Mouse (Mus musculus): Measurements from ENCODE around the gene Ykt6.

DNA sequence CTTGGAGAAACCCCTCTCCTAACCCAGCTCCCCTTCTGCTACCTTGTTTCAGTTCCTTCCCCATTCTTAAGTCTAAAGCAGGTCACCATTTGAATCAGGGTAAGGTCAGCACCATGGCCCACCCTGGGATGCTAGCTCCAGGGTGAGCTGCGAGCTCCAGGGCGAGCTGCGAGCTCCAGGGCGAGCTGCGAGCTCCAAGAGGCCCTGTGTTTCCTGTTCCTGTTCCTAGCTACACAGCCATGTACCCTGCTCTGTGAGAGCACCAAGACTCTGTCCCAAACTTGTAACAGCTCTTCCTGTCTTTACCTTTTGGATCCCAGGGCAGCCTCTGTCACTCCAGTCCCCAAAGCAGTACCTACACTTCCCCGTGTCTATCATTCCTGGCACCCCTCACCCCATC is 18.6 kb downstream of the Ykt6 start:
- TF ChIP-seq POLR2A (IDR thresholded peaks at IDR 0.05; ENCODE audit: insufficient read length, low read depth) (no peak), MYOD1 (IDR thresholded peaks at IDR 0.05; ENCODE audit: control insufficient read depth in 1 of 3, insufficient read length in 2 of 3, low read depth in 2 of 3) (no peak), MAX (IDR thresholded peaks at IDR 0.05; ENCODE audit: low read depth) (no peak), CEBPB (IDR thresholded peaks at IDR 0.05; ENCODE audit: insufficient read depth, poor library complexity, severe bottlenecking) (no peak), USF1 (IDR thresholded peaks at IDR 0.05; ENCODE audit: low read depth) (no peak), E2F4 (IDR thresholded peaks at IDR 0.05; ENCODE audit: insufficient read depth) (no peak), MYOG (IDR thresholded peaks at IDR 0.05; ENCODE audit: control insufficient read depth in 1 of 3, insufficient read depth in 1 of 3, insufficient read length in 2 of 3, low read depth in 2 of 3) (no peak), TCF3 (IDR thresholded peaks at IDR 0.05; ENCODE audit: insufficient read length, low read depth) (no peak), SRF (IDR thresholded peaks at IDR 0.05; ENCODE audit: control insufficient read depth, insufficient read length, low read depth) (no peak), POLR2AphosphoS2 (IDR thresholded peaks at IDR 0.05; ENCODE audit: insufficient read length, low read depth) (no peak), TCF12 (IDR thresholded peaks at IDR 0.05; ENCODE audit: insufficient read depth, poor library complexity, severe bottlenecking) (no peak)
